Mouse (Mus musculus) myocyte (in vitro differentiated cells): ENCODE results near the gene Aff3. TPM values are rescaled to one million over a fixed set of nuclear protein-coding genes. Genes with fewer than 3 reads are reported as not detected.

ENCODE experiments used
- H3K27me3 ChIP-seq: one replicate; pipeline ENCODE4 v1.6.1; 2011; ENCODE audit not compliant: control insufficient read depth, insufficient read depth, insufficient read length
- H3K36me3 ChIP-seq: one replicate; pipeline ENCODE4 v1.6.1; 2011; ENCODE audit not compliant: control insufficient read depth, insufficient read depth
- H3K4me2 ChIP-seq: one replicate; pipeline ENCODE4 v1.6.1; 2011; ENCODE audit warnings: low read depth, control low read depth
- H3K4me3 ChIP-seq: one replicate; pipeline ENCODE4 v1.5.1; 2011; ENCODE audit warnings: mild to moderate bottlenecking, control low read depth, moderate library complexity
- H3K79me2 ChIP-seq: one replicate; pipeline ENCODE4 v1.6.1; 2011; ENCODE audit not compliant: control insufficient read depth, insufficient read depth
- H3ac ChIP-seq: one replicate; pipeline ENCODE4 v1.6.1; 2011; ENCODE audit not compliant: control insufficient read depth, insufficient read length
- CEBPB ChIP-seq: IDR thresholded peaks from 2 replicates; pipeline ENCODE4 v1.6.1; 2011; ENCODE audit warnings: mild to moderate bottlenecking, moderate library complexity; ENCODE audit not compliant: poor library complexity, insufficient read depth, severe bottlenecking
- E2F4 ChIP-seq: IDR thresholded peaks from one replicate; pipeline ENCODE4 v1.6.1; 2011; ENCODE audit warnings: mild to moderate bottlenecking, control low read depth, moderate library complexity; ENCODE audit not compliant: insufficient read depth
- MAX ChIP-seq: IDR thresholded peaks from one replicate; pipeline ENCODE4 v1.6.1; 2011; ENCODE audit warnings: low read depth, mild to moderate bottlenecking, control low read depth
- MYOD1 ChIP-seq, 3 experiments: IDR thresholded peaks; one replicate each; pipeline ENCODE4 v1.6.1; 2011; ENCODE audit warnings: control low read depth in 2 of 3, low read depth in 2 of 3, mild to moderate bottlenecking in 2 of 3, moderate library complexity in 1 of 3; ENCODE audit not compliant: insufficient read length in 2 of 3, control insufficient read depth in 1 of 3
- MYOG ChIP-seq, 3 experiments: IDR thresholded peaks; one replicate each; pipeline ENCODE4 v1.6.1; 2011; ENCODE audit warnings: control low read depth in 2 of 3, low read depth in 2 of 3, mild to moderate bottlenecking in 2 of 3; ENCODE audit not compliant: insufficient read length in 2 of 3, control insufficient read depth in 1 of 3, insufficient read depth in 1 of 3
- POLR2A ChIP-seq: IDR thresholded peaks from one replicate; pipeline ENCODE4 v1.6.1; 2011; ENCODE audit warnings: low read depth, mild to moderate bottlenecking, control low read depth, moderate library complexity; ENCODE audit not compliant: insufficient read length
- POLR2AphosphoS2 ChIP-seq: IDR thresholded peaks from one replicate; pipeline ENCODE4 v1.6.1; 2011; ENCODE audit warnings: low read depth, control low read depth; ENCODE audit not compliant: insufficient read length
- REST ChIP-seq: IDR thresholded peaks from one replicate; pipeline ENCODE4 v1.6.1; 2011; ENCODE audit warnings: mild to moderate bottlenecking, control low read depth, moderate library complexity; ENCODE audit not compliant: insufficient read depth, insufficient read length
- SRF ChIP-seq: IDR thresholded peaks from one replicate; pipeline ENCODE4 v1.6.1; 2011; ENCODE audit warnings: low read depth; ENCODE audit not compliant: control insufficient read depth, insufficient read length
- TCF12 ChIP-seq: IDR thresholded peaks from one replicate; pipeline ENCODE4 v1.6.1; 2011; ENCODE audit warnings: mild to moderate bottlenecking, control low read depth; ENCODE audit not compliant: poor library complexity, insufficient read depth, severe bottlenecking
- TCF3 ChIP-seq: IDR thresholded peaks from one replicate; pipeline ENCODE4 v1.6.1; 2011; ENCODE audit warnings: low read depth, control low read depth; ENCODE audit not compliant: insufficient read length
- USF1 ChIP-seq: IDR thresholded peaks from one replicate; pipeline ENCODE4 v1.6.1; 2011; ENCODE audit warnings: low read depth, mild to moderate bottlenecking, control low read depth, moderate library complexity
- polyA plus RNA-seq: library from polyadenylated mRNA; unstranded; fragments of >200 nt; fragmentation: generic; extraction: Trizol; gene quantifications from one replicate; pipeline ENCODE4 v1.2.1, GENCODE M21; 2012; ENCODE audit warnings: missing spikeins

Aff3 gene
- polyA plus RNA-seq, 1 experiment: not detected

GRCm38 (mm10) chr1:38237027-38237787 is 427.5 kb downstream of the Aff3 start:
- Histone ChIP-seq H3K36me3 (no peaks in the 10 kb centered on the region), H3K79me2 (no peaks in the 10 kb centered on the region), H3K4me2 (no peak overlapping the region), H3ac (no peak overlapping the region), H3K4me3 (no peak overlapping the region), H3K27me3 (no peaks in the 10 kb centered on the region)
- no peak for TF ChIP-seq REST
- TF ChIP-seq POLR2AphosphoS2: no peak
- no peak for TF ChIP-seq USF1
- no peak for TF ChIP-seq MYOG (IDR thresholded peaks at IDR 0.05; ENCODE audit: control insufficient read depth in 1 of 3, insufficient read depth in 1 of 3, insufficient read length in 2 of 3, low read depth in 2 of 3)
- no peak for TF ChIP-seq CEBPB
- no peak for TF ChIP-seq MYOD1 (IDR thresholded peaks at IDR 0.05; ENCODE audit: control insufficient read depth in 1 of 3, insufficient read length in 2 of 3, low read depth in 2 of 3)
- TF ChIP-seq SRF: no peak
- TF ChIP-seq POLR2A: no peak
- no peak for TF ChIP-seq MAX
- TF ChIP-seq TCF3: no peak

GRCm38 (mm10) chr1:38233121-38233520 is 431.6 kb downstream of the Aff3 start:
- no peaks in the 10 kb centered on the region for H3K79me2 ChIP-seq
- no peak overlapping the region for H3K4me3 ChIP-seq
- H3K27me3 ChIP-seq: no peaks in the 10 kb centered on the region
- no peak overlapping the region for H3ac ChIP-seq
- TF ChIP-seq E2F4: no peak
- no peak for TF ChIP-seq REST
- TF ChIP-seq USF1: no peak
- TF ChIP-seq POLR2AphosphoS2: no peak
- no peak for TF ChIP-seq CEBPB
- no peak for TF ChIP-seq SRF
- TF ChIP-seq TCF3: no peak
- no peak for TF ChIP-seq TCF12
- no peak for TF ChIP-seq MAX
- TF ChIP-seq MYOD1 (IDR thresholded peaks at IDR 0.05; ENCODE audit: control insufficient read depth in 1 of 3, insufficient read length in 2 of 3, low read depth in 2 of 3): no peak
- no peak overlapping the region for H3K4me2 ChIP-seq
- H3K36me3 ChIP-seq: no peaks in the 10 kb centered on the region

- no peak overlapping the region for H3K4me2 ChIP-seq
- TF ChIP-seq POLR2AphosphoS2: no peak
- no peak for TF ChIP-seq MAX
- no peak for TF ChIP-seq SRF
- no peak for TF ChIP-seq MYOD1 (IDR thresholded peaks at IDR 0.05; ENCODE audit: control insufficient read depth in 1 of 3, insufficient read length in 2 of 3, low read depth in 2 of 3)
- no peak for TF ChIP-seq TCF3
- no peak for TF ChIP-seq E2F4
- no peak for TF ChIP-seq TCF12
- no peak for TF ChIP-seq MYOG (IDR thresholded peaks at IDR 0.05; ENCODE audit: control insufficient read depth in 1 of 3, insufficient read depth in 1 of 3, insufficient read length in 2 of 3, low read depth in 2 of 3)
- no peak for TF ChIP-seq POLR2A
- no peak for TF ChIP-seq REST
- TF ChIP-seq USF1: no peak
- no peak for TF ChIP-seq CEBPB
- no peak overlapping the region for H3ac ChIP-seq
- no peak overlapping the region for H3K4me3 ChIP-seq
- no peaks in the 10 kb centered on the region for H3K27me3 ChIP-seq
- no peaks in the 10 kb centered on the region for H3K79me2 ChIP-seq
- H3K36me3 ChIP-seq: no peaks in the 10 kb centered on the region
Observed at GRCm38 (mm10) chr1:38230041-38230440, 434.7 kb downstream of the Aff3 start.

GRCm38 (mm10) chr1:38228806-38229205 is 435.9 kb downstream of the Aff3 start:
- no peak overlapping the region for H3K4me2 ChIP-seq
- H3K4me3 ChIP-seq: no peak overlapping the region
- TF ChIP-seq REST (no peak), MAX (no peak), MYOG (IDR thresholded peaks at IDR 0.05; ENCODE audit: control insufficient read depth in 1 of 3, insufficient read depth in 1 of 3, insufficient read length in 2 of 3, low read depth in 2 of 3) (no peak), TCF12 (no peak), USF1 (no peak), E2F4 (no peak), TCF3 (no peak), POLR2A (no peak), CEBPB (no peak), POLR2AphosphoS2 (no peak), SRF (no peak), MYOD1 (IDR thresholded peaks at IDR 0.05; ENCODE audit: control insufficient read depth in 1 of 3, insufficient read length in 2 of 3, low read depth in 2 of 3) (no peak)
- H3ac ChIP-seq: no peak overlapping the region
- H3K27me3 ChIP-seq: no peaks in the 10 kb centered on the region
- no peaks in the 10 kb centered on the region for H3K79me2 ChIP-seq
- no peaks in the 10 kb centered on the region for H3K36me3 ChIP-seq
